Mouse (Mus musculus) midbrain, postnatal 0 days (tissue): ENCODE results near the gene Pigc. TPM values are rescaled to one million over a fixed set of nuclear protein-coding genes. Genes with fewer than 3 reads are reported as not detected.
A peak's percentile ranks its signal among the peaks of the same experiment; 100 is the strongest.

ENCODE experiments used
- ATAC-seq: fragments of 200-750 bp; cut with Nextera tagmentation; 2 replicates; pipeline ENCODE4 v1.8.0; 2017; ENCODE audit warnings: moderate number of reproducible peaks, mild to moderate bottlenecking, moderate TSS enrichment, moderate library complexity; ENCODE audit not compliant: low FRiP score
- DNase-seq: peaks from one replicate; pipeline ENCODE4 v3.0.0-alpha.2; 2015; ENCODE audit warnings: low spot score
- H3K27ac ChIP-seq: fragments of 300-500 bp; sonication (generic); 2 replicates; pipeline ENCODE4 v1.5.1; 2014; ENCODE audit warnings: low read depth, mild to moderate bottlenecking, low read length, mixed read lengths
- H3K27me3 ChIP-seq: fragments of 300-500 bp; sonication (generic); 2 replicates; pipeline ENCODE4 v1.6.1; 2014; ENCODE audit warnings: low read length, control low read depth, mixed read lengths; ENCODE audit not compliant: insufficient read depth
- H3K36me3 ChIP-seq: fragments of 300-500 bp; sonication (generic); 2 replicates; pipeline ENCODE4 v1.6.1; 2014; ENCODE audit warnings: low read length, control low read depth, mixed read lengths; ENCODE audit not compliant: insufficient read depth
- H3K4me1 ChIP-seq: fragments of 300-500 bp; sonication (generic); 2 replicates; pipeline ENCODE4 v1.6.1; 2014; ENCODE audit warnings: mild to moderate bottlenecking, control low read depth, antibody characterized with exemption, low read length, mixed read lengths; ENCODE audit not compliant: insufficient read depth
- H3K4me2 ChIP-seq: fragments of 300-500 bp; sonication (generic); 2 replicates; pipeline ENCODE4 v1.6.1; 2014; ENCODE audit warnings: low read depth, mild to moderate bottlenecking, low read length, mixed read lengths; ENCODE audit not compliant: poor library complexity, severe bottlenecking
- H3K4me3 ChIP-seq: fragments of 300-500 bp; sonication (generic); 2 replicates; pipeline ENCODE4 v1.5.1; 2014; ENCODE audit warnings: low read depth, mild to moderate bottlenecking, low read length, moderate library complexity
- H3K9ac ChIP-seq: fragments of 300-500 bp; sonication (generic); replicated peaks from 2 replicates; pipeline ENCODE4 v1.6.1; 2014; ENCODE audit warnings: mild to moderate bottlenecking, low read length, moderate library complexity, mixed read lengths; ENCODE audit not compliant: poor library complexity, severe bottlenecking
- H3K9me3 ChIP-seq: fragments of 300-500 bp; sonication (generic); 2 replicates; pipeline ENCODE4 v1.6.1; 2016; ENCODE audit warnings: low read length, control low read depth
- CTCF ChIP-seq: IDR thresholded peaks from 2 replicates; pipeline ENCODE4 v1.5.1; 2016; ENCODE audit warnings: antibody characterized with exemption, mild to moderate bottlenecking
- WGBS: fragments of 180-500 bp; shearing (Covaris S2); extraction: QIAGEN DNeasy Blood & Tissue Kit; methylation state at CpG from one replicate; pipeline ENCODE4 v1.1.7; 2014; 5-methylcytosine and 5-hydroxymethylcytosine counted together
- polyA plus RNA-seq: library from polyadenylated mRNA; unstranded; fragments of >200 nt; fragmentation: Nextera tagmentation; extraction: Ambion mirVana; gene quantifications from 2 replicates; pipeline ENCODE4 v1.2.1, GENCODE M21; 2015
- total RNA-seq: library from RNA; depleted of rRNA; stranded (reverse); fragments of >200 nt; gene quantifications from 2 replicates; pipeline ENCODE4 v1.2.3, GENCODE M21; 2014

Pigc gene
- total and polyA plus RNA-seq, 2 experiments from 2014 or later = 14.5 to 22.6 TPM

- 0 out of 2 replicates have a peak, but pooled peaks cover 4% of the 10 kb centered on the region for H3K36me3 ChIP-seq
- H3K9me3 ChIP-seq = no peaks in the 10 kb centered on the region
- H3K27me3 ChIP-seq = no peaks in the 10 kb centered on the region
- no peak overlapping the region for H3K27ac ChIP-seq
- no peak overlapping the region for H3K9ac ChIP-seq
- 86% methylated on average over 2 of the region's 2 CpGs for WGBS
- DNase-seq (no peak), ATAC-seq (no peak)
- peaks cover 6% of the 10 kb centered on the region for H3K4me1 ChIP-seq
- no peak overlapping the region for H3K4me3 ChIP-seq
- H3K4me2 ChIP-seq = no peak overlapping the region
- TF ChIP-seq CTCF = no peak
Observed at GRCm38 (mm10) chr1:161967936-161968335, 1.1 kb upstream of the Pigc start.

- Histone ChIP-seq H3K36me3 (0 out of 2 replicates have a peak, but pooled peaks cover 4% of the 10 kb centered on the region), H3K4me2 (no peak overlapping the region), H3K27ac (no peak overlapping the region), H3K9ac (no peak overlapping the region), H3K4me1 (peaks cover 6% of the 10 kb centered on the region), H3K9me3 (no peaks in the 10 kb centered on the region), H3K27me3 (no peaks in the 10 kb centered on the region), H3K4me3 (no peak overlapping the region)
- no peak for ATAC-seq
- DNase-seq = no peak
- TF ChIP-seq CTCF = no peak
- 97% methylated on average over 9 of the region's 9 CpGs for WGBS
Observed at GRCm38 (mm10) chr1:161970874-161971273, 1.9 kb downstream of the Pigc start.

GRCm38 (mm10) chr1:161972233-161972632 lies 3.2 kb downstream of the Pigc start:
- WGBS = 94% methylated on average over 8 of the region's 8 CpGs
- 0 out of 2 replicates have a peak, but pooled peaks cover 4% of the 10 kb centered on the region for H3K36me3 ChIP-seq
- DNase-seq = no peak

GRCm38 (mm10) chr1:161976255-161977182 lies 7.5 kb downstream of the Pigc start:
- peak; percentile 99 for TF ChIP-seq CTCF
- no peak overlapping the region for H3K4me2 ChIP-seq
- no peaks in the 10 kb centered on the region for H3K27me3 ChIP-seq
- 48% methylated on average over 16 of the region's 16 CpGs for WGBS
- H3K27ac ChIP-seq = no peak overlapping the region
- no peaks in the 10 kb centered on the region for H3K36me3 ChIP-seq
- H3K4me1 ChIP-seq = 0 out of 2 replicates have a peak, but pooled peaks cover 5% of the 10 kb centered on the region
- 0 out of 2 replicates have a peak overlapping the region, but pooled peaks have one; percentile 33 for H3K9ac ChIP-seq
- no peaks in the 10 kb centered on the region for H3K9me3 ChIP-seq
- peak; percentile 93 for DNase-seq
- ATAC-seq = peak; percentile 75
- no peak overlapping the region for H3K4me3 ChIP-seq

More at GRCm38 (mm10) chr1:161972233-161972632, 3.2 kb downstream of the Pigc start:
- H3K4me1 ChIP-seq = peaks cover 11% of the 10 kb centered on the region
- H3K27ac ChIP-seq = no peak overlapping the region
- no peak for ATAC-seq
- H3K9me3 ChIP-seq = no peaks in the 10 kb centered on the region
- no peak overlapping the region for H3K4me2 ChIP-seq
- no peaks in the 10 kb centered on the region for H3K27me3 ChIP-seq
- TF ChIP-seq CTCF = no peak
- no peak overlapping the region for H3K4me3 ChIP-seq
- no peak overlapping the region for H3K9ac ChIP-seq

GRCm38 (mm10) chr1:161977331-161977730 lies 8.3 kb downstream of the Pigc start:
- WGBS = 73% methylated on average over 4 of the region's 4 CpGs
- H3K4me3 ChIP-seq = no peak overlapping the region
- DNase-seq (no peak), ATAC-seq (0 out of 2 replicates have a peak, but pooled peaks have one; percentile 6)
- no peaks in the 10 kb centered on the region for H3K36me3 ChIP-seq
- no peaks in the 10 kb centered on the region for H3K27me3 ChIP-seq
- no peak overlapping the region for H3K4me2 ChIP-seq
- H3K9me3 ChIP-seq = no peaks in the 10 kb centered on the region
- H3K4me1 ChIP-seq = 0 out of 2 replicates have a peak, but pooled peaks cover 5% of the 10 kb centered on the region
- H3K27ac ChIP-seq = no peak overlapping the region
- no peak overlapping the region for H3K9ac ChIP-seq
- no peak for TF ChIP-seq CTCF

GRCm38 (mm10) chr1:161978173-161978700 lies 9.3 kb downstream of the Pigc start:
- WGBS = 92% methylated on average over 5 of the region's 5 CpGs
- Histone ChIP-seq H3K27me3 (no peaks in the 10 kb centered on the region), H3K4me2 (no peak overlapping the region), H3K4me3 (no peak overlapping the region), H3K9ac (no peak overlapping the region), H3K27ac (no peak overlapping the region), H3K4me1 (0 out of 2 replicates have a peak, but pooled peaks cover 5% of the 10 kb centered on the region), H3K9me3 (no peaks in the 10 kb centered on the region), H3K36me3 (no peaks in the 10 kb centered on the region)
- no peak for ATAC-seq
- TF ChIP-seq CTCF = no peak
- no peak for DNase-seq
